Mouse (Mus musculus): Measurements from ENCODE around the gene Fam186a.
"Not testable (repeated sequence)": the region's sequence is repeated elsewhere in the genome, so short reads cannot be mapped to it uniquely, and the experiment has no call there.

The Fam186a gene

DNA sequence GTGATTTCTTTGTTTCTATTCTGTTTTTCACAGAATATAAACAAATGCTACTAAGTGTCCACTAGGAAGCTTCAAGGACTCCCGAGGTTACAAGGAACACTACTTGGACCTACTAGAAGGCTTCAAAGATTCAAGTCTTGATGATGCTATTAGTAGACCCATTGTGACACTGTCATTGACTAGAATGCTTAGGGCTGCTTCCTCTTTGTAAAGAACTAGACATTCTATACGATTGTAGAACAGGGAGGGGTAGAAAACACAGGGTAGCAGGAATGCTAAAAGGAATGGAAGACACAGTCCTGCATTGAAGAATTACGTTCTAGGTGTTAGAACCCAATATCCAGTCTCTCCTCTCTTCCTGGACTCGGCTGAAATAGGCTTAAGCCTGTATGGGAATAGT, at the start of gene Fam186a:
Gene Fam186a, minus strand, starts transcription at position 101 of the 400 bp plus-strand sequence.
- DNase-seq (ENCODE audit: low spot score in 2 of 2) = no peak

DNA sequence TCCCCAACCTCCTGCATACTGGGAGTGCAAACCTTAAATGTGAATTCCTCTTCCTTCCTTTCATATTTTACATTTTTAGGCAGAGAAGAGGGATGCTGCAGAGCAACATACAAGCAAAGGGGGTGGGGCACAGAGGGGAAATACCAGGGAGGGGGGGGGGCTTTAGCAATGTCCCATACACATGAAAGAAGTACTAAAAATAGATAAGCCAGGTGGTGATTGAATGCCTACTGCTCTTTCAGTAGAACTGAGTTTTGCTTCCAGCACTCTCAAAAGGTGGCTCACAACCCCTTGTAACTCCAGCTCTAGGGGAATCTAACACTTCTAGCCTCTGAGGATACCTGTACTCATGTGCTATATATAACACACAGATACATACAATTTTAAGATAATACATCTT, 39.3 kb upstream of the Fam186a start:
- no peak for DNase-seq (ENCODE audit: low spot score in 2 of 2)

DNA sequence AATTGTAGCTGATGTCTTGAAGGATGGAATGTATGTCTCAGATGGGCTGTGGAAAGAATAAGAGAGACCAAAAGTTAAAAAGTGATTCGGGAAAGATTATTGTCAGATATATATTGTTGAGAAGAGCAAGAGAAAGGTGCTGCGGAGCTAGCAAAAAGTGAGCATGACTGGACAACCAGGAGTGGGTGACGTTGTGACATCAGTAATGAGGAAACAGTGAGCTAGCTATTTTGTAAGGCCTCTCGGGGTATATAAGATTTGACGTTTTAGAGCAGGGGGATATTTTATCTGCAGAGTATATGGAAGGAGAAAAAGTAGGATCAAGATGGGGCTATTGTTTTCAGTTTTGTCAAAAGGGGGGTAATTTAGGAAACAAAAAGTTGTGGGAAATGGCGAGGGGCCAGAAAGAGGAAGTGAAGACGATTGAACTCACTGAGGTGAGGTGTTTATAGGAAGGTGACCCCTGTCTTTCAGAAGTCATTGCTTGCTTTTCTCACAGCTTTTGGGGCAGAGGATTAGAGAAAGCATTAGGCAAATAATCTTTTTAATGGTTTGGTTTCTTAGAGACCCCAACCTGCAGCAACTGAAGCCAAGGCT, 37.9 kb upstream of the Fam186a start:
- DNase-seq (ENCODE audit: low spot score in 2 of 2) = no peak

DNA sequence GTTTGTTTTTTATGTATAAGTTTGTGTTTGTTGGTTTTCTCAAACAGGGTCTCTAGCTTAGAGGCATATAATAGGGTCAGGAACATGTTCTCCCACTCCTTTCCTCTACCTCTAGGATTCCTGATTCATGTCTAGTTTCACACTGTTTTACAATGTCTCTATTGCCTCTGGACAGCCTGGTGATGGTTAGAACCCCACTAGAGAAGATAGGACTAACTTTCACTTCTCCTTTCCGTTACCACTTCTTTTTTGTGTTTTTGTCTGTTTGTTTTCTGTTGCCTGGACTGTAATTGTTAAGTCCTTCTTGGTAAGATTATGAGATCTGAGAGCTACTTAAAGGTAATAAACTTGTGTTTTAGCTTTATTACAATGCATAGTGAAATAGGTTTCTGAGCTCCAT, 32.5 kb upstream of the Fam186a start:
- no peak for DNase-seq (ENCODE audit: low spot score in 2 of 2)

DNA sequence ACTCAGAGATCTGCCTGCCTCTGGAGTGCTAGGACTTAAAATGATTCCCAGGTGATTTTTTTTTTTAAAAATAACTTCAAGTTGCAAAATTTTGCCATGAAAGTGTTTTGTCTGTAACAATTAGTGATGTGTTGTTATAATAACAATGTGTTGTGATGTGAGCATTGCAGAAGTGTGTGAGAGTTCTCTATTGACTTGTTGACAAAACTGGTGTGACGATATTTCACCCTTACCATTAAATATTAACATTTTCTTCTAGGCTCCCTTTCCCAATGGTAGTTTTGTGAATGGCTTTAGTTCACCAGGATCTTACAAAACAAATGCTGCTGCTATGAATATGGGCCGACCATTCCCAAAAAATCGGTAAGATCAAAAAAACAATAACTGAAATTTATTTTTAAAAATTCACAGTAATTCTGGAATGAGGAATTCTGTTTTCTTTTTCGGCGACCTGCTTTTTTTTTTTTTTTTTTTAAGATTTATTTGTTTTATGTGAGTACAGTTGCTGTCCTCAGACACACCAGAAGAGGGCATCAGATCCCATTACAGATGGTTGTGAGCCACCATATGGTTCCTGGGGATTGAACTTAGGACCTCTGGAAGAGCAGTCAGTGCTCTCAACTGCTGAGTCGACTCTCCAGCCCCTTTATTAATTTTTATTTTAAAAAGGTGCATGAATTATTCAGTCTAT, 30.4 kb upstream of the Fam186a start:
- DNase-seq (ENCODE audit: low spot score in 2 of 2) = no peak

DNA sequence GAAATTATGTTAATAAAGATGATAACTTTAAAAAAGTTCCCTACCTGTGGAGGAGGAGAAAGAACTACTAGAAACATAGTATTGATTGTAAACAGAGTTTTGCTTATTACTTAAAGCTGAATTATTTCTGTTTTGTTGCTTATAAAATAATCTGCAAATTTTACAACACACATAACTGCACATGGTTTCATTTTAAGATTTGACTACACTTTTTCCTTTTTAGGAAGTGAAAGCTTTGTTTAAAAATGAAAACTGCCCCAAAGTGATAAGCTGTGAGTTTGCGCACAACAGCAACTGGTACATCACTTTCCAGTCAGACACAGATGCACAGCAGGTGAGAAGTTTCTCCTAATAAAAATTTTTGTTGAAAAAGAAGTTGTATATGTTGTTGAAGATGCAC, 26.2 kb upstream of the Fam186a start:
- no peak for DNase-seq (ENCODE audit: low spot score in 2 of 2)

DNA sequence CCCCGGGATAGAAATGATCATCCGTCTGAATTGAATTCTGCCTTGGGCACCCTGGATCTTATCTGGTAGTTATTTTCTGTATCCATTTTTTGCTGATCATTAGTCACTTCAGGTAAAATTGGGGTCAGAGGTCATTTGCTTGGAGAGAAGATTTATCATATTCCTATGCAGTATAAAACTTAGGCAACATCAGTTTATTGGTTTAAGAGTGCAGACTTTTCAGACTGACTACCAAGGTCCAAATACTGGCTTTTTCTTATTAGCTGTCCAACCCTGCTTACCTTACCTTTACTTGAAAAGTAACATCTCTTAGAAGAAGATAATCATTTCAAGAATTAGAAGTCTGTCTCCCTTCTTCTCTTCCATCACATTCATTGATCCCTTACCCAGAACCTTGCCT, 12.9 kb upstream of the Fam186a start:
- DNase-seq (ENCODE audit: low spot score in 2 of 2) = no peak

DNA sequence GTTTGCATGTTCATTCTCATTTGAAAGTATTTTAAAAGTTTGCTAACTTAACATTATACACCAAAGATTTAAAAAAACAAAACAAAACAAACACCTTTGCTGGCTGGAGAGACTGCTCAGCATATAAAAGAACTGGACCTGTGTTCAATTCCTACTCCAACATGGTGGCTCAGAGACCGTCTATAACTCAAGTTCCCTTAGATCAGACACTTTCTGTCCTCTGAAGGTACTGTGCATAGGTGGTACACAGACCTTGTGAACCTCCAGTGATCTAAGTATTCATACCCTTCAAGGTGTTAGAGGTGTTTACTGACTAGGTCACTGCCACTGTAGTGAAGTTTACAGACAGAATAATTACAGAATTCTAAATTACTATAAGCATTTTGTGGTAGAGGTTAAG, 12.4 kb upstream of the Fam186a start:
- DNase-seq (ENCODE audit: low spot score in 2 of 2) = no peak

DNA sequence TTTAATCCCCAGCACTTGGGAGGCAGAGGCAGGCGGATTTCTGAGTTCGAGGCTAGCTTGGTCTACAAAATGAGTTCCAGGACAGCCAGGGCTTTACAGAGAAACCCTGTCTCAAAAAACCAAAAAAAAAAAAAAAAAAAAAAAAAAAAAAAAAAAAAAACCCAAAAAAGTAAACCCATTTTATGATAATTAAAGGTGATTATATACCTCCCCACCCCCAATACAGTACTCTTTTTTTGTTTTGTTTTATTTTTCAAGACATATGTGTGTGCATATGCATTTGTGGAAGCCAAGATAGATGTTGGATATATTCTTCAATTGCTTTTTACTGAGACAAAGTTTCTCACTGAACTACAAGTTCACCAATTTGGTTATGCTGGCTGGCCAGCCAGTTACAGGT, 9.3 kb upstream of the Fam186a start:
- DNase-seq (ENCODE audit: low spot score in 2 of 2) = not testable (repeated sequence)

DNA sequence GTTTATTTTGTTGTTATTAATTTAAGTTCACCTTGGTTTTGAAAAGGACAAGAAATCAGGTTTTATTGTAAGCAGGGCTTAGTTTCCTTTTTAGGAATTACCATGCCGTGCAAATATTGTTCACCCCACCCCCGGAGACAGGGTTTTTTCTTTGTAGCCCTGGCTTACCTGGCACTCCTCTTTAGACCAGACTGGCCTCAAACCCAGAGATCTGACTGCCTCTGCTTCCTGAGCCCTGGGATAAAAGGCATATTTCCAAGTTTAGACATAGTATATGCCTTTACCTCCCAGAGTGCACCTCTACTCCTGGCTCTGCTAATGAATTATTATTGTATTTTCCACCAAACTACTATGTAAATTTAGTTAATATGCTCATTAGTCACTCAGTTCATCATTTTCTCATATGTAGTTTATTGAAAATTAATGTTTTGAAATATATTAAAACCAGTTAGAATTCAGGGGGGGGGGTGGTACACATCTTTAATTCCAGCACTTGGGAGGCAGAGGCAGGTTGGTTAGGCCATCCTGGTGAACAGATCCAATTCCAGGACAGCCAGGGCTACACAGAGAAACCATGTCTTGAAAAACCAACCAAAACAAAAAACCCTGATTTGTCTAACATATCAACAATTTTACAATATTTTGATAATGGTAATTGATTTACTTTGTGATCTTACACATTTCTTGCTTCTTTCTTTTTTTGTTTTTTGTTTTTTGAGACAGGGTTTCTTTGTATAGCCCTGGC, 7.8 kb upstream of the Fam186a start:
- DNase-seq (ENCODE audit: low spot score in 2 of 2) = no peak

DNA sequence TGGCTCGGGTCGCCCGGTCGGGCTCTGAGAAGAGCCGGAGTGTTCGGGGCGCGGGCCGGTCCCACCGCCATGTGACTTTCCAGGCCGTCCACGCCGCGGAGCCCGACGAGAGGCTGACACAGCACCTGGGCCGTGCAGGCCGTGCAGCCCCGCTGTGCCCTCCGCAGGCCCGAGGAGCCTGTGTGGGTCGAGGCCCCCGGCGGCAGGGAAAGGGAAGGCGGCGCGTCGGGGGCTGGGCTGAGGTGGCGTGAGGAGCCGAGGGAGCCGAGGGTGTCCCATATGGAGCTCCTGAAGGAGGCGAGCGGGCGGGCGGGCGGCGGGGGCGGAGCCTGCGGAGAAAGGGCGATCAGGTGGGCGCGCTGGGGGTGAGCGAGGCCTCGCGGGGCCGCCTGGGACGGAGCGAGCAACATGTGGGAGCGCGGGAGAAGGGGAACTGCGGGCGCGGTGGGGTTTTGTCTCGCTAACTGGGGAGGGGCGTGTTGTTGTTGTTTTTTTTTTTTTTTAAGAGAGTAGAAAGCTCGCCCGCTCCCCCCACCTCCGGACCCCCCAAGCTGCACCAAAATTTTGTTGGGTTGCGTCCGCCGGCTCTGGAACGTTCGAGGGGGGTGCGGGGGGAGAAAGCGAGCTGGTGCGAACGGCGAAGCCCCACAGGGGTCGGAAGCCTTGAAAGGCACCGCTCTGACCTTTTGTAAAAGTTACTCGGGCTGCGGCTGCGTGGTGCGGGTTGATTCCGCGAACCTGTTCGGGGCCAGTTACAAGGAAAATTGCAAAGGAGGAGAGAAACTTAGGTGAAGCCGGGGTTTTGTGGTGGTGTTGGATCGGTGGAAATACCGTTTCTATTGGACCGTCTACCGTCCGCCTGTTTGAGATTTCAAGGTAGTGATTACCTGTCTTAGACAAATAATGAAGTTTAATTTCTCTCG, 6.4 kb upstream of the Fam186a start:
- peak; percentile 32 to 72 for DNase-seq (ENCODE audit: low spot score in 2 of 2)

DNA sequence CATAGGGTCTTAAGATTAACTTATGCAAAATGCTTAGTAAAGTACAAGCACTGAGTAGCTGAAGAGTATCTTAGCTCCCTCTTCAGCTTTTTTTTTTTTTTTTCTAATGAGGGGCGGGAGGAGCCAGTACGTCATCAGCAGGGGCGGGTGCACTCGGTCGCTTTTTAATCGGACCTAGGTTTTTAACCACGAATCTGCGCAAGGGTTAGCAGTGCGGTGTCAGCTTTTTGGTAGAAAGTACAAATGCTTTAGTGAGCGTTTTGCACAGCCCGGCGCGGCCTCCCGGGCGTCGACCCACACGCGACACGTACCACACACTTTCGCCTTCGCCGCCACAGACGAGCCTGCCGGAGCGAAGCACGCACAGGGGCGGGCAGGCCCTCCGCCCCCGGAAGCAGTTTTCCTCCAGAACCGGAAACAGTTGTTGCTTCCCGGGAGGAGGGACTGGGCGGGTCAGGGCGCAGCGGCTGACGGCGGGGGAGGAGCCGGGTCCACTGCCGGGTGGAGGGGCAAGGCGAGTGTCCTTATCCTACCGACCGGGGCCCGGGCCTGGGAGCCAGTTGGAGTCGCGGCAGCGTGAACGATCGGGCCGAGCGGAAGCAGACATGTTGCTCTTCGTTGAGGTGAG, 5.6 kb upstream of the Fam186a start:
- DNase-seq (ENCODE audit: low spot score in 2 of 2) = peak; percentile 91 to 96

DNA sequence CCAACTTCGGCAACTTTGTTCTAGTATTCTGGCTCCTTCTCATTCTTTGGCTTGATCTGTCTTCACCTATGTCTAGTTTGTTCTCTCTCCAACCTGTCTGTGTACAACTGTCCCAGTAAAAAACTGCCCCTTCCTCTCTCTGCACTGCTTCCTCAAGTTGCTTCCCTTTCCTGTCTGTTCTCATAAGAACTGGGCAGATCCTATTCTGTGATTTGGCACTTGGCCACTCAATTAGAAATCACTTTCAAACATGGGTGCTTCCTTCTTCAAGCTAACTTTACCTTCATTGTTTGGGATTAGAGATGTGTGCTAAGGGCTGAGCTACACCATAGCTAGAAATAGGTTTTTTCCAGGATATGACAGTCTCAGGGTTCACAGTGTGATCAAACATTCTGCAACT, 3.7 kb upstream of the Fam186a start:
- DNase-seq (ENCODE audit: low spot score in 2 of 2) = no peak

DNA sequence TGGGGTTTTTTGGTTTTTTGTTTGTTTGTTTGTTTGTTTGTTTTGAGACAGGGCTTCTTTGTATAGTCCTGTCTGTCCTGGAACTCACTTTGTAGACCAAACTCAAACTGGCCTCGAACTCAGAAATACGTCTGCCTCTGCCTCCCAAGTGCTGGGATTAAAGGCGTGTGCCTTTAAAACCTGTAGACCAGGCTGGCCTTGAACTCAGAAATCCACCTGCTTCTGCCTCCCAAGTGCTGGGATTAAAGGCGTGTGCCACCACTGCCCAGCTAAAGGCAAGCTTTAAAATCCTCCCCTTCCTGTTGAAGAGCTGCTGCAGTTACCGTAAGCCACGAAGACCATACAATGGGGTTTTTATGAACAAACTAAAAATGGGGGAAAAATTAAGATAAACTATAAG, 2.9 kb upstream of the Fam186a start, which contains the start of gene Larp4:
Gene Larp4, plus strand, starts transcription at position 301 of the 400 bp plus-strand sequence.
- DNase-seq (ENCODE audit: low spot score in 2 of 2) = not testable (repeated sequence)

DNA sequence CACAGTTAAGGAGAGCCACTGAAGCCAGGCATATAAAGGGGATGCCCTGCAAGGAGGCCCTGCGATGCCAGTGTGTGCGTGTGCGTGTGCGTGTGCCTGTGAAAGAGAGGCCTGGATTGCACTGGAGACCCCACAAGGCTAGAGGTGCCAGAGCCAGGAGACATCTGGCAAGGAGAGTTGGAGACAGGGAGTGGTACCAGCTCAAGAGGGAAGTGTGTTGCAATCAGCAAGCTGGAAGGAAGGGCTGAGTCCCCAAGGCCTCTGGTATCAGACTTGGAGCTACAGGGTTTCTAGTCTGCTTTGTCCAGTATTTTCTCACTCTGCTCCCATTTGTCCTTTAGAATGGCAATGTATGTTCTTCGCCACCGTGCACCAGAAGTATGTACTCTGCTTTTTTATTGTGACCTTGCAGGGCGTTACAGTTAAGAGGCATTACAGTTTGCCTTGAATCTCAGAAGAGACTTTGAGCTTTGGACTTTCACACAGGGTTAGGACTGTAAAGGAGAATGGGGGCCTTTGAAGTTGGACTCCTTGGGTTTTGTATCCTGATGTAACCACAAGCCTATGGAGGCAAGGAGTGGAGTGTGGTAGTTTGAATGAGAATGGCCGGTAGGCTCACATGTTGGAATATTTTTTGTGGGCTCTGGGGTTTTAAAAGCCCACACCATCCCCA, 1.6 kb downstream of the Fam186a start:
- DNase-seq (ENCODE audit: low spot score in 2 of 2) = no peak

DNA sequence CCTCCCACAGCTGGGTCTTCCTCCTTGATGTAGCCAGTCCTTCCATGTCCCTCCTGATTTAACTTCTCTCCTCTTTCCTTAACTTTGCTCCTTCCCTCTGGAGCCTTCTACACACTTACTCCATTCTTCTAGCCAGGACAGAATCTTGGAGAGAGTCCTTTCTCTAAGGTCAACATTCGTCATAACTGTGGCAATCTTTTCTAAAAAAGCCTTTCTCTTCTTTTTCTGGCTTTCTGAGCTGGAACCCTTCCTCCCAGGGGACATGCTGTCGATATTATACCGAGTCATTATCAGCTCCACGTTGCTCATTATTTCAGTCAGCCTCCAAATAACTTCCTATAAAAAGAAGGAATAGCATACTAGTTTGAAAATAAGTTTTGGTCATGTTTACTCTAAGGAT, 11.5 kb downstream of the Fam186a start:
- DNase-seq (ENCODE audit: low spot score in 2 of 2) = no peak

DNA sequence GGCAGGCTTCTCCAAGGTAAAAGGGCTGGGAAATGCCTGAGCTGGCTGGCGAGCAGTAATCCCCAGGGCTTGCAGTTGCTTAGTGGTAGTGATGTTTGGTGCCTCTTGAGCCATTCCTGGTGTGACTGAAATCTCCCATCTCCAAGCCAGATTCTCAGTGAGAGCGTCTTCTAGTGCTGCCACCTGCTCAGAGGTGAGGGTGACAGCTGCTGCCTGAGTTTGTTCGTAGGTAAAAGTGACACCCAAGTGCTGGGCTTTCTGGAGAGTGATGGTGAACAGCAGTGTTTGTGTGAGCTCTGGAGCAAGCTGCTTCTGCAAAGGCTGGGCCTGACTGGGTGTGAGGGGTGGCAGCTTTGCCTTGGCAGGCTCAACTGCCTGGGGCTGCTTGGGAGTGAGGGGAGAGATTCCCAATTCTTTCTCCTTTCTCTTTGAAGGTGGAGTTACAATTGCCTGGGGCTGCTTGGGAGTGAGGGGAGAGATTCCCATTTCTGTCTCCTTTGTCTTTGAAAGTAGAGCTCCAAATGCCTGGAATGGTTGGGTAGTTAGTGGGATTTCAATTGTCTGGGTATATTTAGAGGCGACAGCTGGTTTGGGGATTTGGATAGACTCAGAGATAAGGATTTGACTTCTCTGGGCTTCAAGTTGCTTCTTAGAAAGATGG, 25.8 kb downstream of the Fam186a start:
- no peak for DNase-seq (ENCODE audit: low spot score in 2 of 2)

DNA sequence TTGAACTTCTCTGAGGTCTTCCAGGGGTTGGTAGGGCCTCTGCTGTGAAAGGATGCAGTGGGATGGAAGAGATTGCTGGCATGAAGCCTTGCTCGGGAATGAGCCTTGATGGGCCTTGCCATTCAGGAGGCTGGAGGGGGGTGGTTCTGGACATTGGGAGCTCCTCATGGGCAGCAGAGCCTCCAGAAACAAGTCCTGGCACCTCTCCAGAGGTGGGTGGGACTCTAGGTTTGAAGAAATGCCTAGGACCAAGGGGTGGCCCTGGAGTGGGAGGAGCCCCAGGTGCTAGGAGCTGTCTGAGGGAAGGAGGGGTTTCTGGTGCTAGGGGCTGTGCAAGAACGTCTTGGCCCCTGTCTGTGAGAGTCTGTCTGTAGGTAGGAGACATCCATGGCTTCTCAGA, 26.4 kb downstream of the Fam186a start:
- DNase-seq (ENCODE audit: low spot score in 2 of 2) = no peak

DNA sequence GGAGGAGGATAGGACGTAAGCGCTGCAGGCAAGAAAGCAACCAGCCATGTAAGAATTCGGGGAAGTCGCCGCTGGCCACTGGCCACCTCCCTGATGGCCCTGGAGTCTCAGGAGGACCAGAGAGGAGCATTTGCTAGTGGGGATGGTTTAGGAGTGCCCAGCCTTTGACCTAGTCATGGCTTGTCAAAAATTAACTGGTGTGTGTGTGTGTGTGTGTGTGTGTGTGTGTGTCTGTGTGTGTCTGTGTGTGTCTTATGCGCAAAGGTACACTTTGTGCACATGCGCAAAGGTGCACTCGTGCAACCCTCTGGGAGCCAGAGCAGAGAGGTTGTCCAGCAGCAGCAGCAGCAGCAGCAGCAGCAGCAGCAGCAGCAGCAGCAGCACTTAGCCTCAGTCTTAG, 29.0 kb downstream of the Fam186a start:
- no peak for DNase-seq (ENCODE audit: low spot score in 2 of 2)

DNA sequence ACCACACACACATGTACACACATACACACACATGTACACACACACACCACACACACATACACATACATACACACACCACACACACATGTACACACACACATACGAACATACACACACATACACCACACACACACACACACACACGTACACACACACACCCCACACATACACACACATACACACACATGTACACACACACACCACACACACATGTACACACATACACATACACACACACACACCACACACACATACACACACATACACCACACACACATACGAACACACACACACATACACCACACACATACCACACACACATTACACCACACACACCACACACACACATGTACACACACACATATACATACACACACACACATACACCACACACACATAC, 30.2 kb downstream of the Fam186a start:
- no peak for DNase-seq (ENCODE audit: low spot score in 2 of 2)
